Mouse (Mus musculus) ES-Bruce4 (cell line): Measurements from ENCODE around the gene Olfr982. TPM values are rescaled to one million over a fixed set of nuclear protein-coding genes. Genes with fewer than 3 reads are reported as not detected.

Experiments used
- H3K27ac ChIP-seq: 2 replicates; pipeline ENCODE4 v1.5.1; 2012; ENCODE audit warnings: low read length, inconsistent platforms; ENCODE audit not compliant: insufficient read depth
- H3K27me3 ChIP-seq: 2 replicates; pipeline ENCODE4 v1.6.1; 2012; ENCODE audit warnings: mild to moderate bottlenecking, low read length, inconsistent platforms; ENCODE audit not compliant: control insufficient read depth, poor library complexity, insufficient read depth, severe bottlenecking
- H3K36me3 ChIP-seq: 2 replicates; pipeline ENCODE4 v1.6.1; 2012; ENCODE audit warnings: inconsistent platforms, mild to moderate bottlenecking, low read length, moderate library complexity; ENCODE audit not compliant: control insufficient read depth, poor library complexity, insufficient read depth, severe bottlenecking
- H3K4me1 ChIP-seq: one replicate; pipeline ENCODE4 v1.8.1; 2011; ENCODE audit warnings: low read length; ENCODE audit not compliant: control insufficient read depth, insufficient read depth
- H3K4me3 ChIP-seq: 2 replicates; pipeline ENCODE4 v1.5.1; 2011; ENCODE audit warnings: low read depth, mild to moderate bottlenecking, low read length
- H3K9ac ChIP-seq: 2 replicates; pipeline ENCODE4 v1.6.1; 2012; ENCODE audit warnings: low read depth, mild to moderate bottlenecking, inconsistent platforms; ENCODE audit not compliant: poor library complexity, severe bottlenecking
- H3K9me3 ChIP-seq: replicated peaks from 2 replicates; pipeline ENCODE4 v1.6.1; 2012; ENCODE audit warnings: mild to moderate bottlenecking, low read length, inconsistent platforms; ENCODE audit not compliant: control insufficient read depth, poor library complexity, insufficient read depth, severe bottlenecking
- CTCF ChIP-seq: IDR thresholded peaks from one replicate; pipeline ENCODE4 v1.8.1; 2011; ENCODE audit warnings: low read depth, low read length
- EP300 ChIP-seq: IDR thresholded peaks from 2 replicates; pipeline ENCODE4 v1.6.1; 2011; ENCODE audit warnings: low read depth, low read length; ENCODE audit not compliant: insufficient read depth
- POLR2A ChIP-seq: IDR thresholded peaks from one replicate; pipeline ENCODE4 v1.8.1; 2011; ENCODE audit warnings: low read length; ENCODE audit not compliant: insufficient read depth
- polyA plus RNA-seq: library from polyadenylated mRNA; stranded (reverse); fragments of >200 nt; gene quantifications from 2 replicates; pipeline ENCODE4 v1.2.4, GENCODE M21; 2011; ENCODE audit warnings: low read depth; ENCODE audit not compliant: missing spikeins, insufficient read depth, insufficient read length

The Olfr982 gene
- polyA plus RNA-seq: not detected in 2 replicates

DNA sequence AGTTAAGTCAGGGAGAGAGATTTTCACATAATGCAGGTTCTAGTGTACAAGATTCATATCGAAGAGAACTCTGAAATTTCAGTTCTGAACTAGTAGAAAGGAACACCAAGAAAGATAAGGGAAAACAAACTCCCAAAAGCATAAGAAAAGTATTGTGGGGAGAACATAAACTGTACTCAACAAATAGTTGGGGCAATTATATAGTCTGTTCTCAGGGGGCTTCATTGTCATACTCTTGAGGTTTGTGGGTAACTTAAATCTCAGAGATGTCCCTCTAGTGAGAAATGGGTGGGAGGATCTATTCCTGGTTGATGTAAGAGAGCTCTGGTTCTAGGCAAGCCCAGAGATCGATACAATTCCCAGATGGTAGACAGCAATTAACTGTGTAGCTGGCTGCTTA, at the start of gene Olfr982:
Gene Olfr982, plus strand, starts transcription at position 301 of the 400 bp plus-strand sequence.
- Histone ChIP-seq H3K27ac (no peak within 1 kb of the TSS), H3K9me3 (no peaks in the 10 kb centered on the region), H3K9ac (no peak within 1 kb of the TSS), H3K27me3 (no peaks in the 10 kb centered on the region), H3K4me1 (no peaks in the 10 kb centered on the region), H3K36me3 (no peaks in the 10 kb centered on the region), H3K4me3 (no peak within 1 kb of the TSS)
- TF ChIP-seq EP300 (no peak), CTCF (no peak), POLR2A (no peak)

GRCm38 (mm10) chr9:40050138-40050537, 23.5 kb upstream of the Olfr982 start:
- Histone ChIP-seq H3K4me1 (no peaks in the 10 kb centered on the region), H3K27ac (no peak overlapping the region), H3K36me3 (no peaks in the 10 kb centered on the region), H3K4me3 (no peak overlapping the region), H3K9me3 (no peaks in the 10 kb centered on the region), H3K27me3 (no peaks in the 10 kb centered on the region), H3K9ac (no peak overlapping the region)
- TF ChIP-seq CTCF: no peak
- no peak for TF ChIP-seq POLR2A
- no peak for TF ChIP-seq EP300

- no peak for TF ChIP-seq CTCF
- TF ChIP-seq POLR2A: no peak
- TF ChIP-seq EP300: no peak
- no peak within 1 kb of the TSS for H3K4me3 ChIP-seq
- no peaks in the 10 kb centered on the region for H3K36me3 ChIP-seq
- H3K4me1 ChIP-seq: no peaks in the 10 kb centered on the region
- no peaks in the 10 kb centered on the region for H3K9me3 ChIP-seq
- H3K27ac ChIP-seq: no peak within 1 kb of the TSS
- H3K9ac ChIP-seq: no peak within 1 kb of the TSS
- no peaks in the 10 kb centered on the region for H3K27me3 ChIP-seq
These were observed 19.9 kb downstream of the Olfr982 start, which contains the start of gene Olfr983 for GRCm38 (mm10) chr9:40093495-40093894. Gene Olfr983, minus strand, starts transcription at chr9:40093595.

- H3K9me3 ChIP-seq: no peaks in the 10 kb centered on the region
- no peak overlapping the region for H3K4me3 ChIP-seq
- H3K4me1 ChIP-seq: no peaks in the 10 kb centered on the region
- H3K27ac ChIP-seq: no peak overlapping the region
- H3K36me3 ChIP-seq: no peaks in the 10 kb centered on the region
- no peak overlapping the region for H3K9ac ChIP-seq
- TF ChIP-seq EP300 (no peak), CTCF (no peak)
- H3K27me3 ChIP-seq: no peaks in the 10 kb centered on the region
These were observed 21.1 kb downstream of the Olfr982 start for GRCm38 (mm10) chr9:40094769-40095168.

DNA sequence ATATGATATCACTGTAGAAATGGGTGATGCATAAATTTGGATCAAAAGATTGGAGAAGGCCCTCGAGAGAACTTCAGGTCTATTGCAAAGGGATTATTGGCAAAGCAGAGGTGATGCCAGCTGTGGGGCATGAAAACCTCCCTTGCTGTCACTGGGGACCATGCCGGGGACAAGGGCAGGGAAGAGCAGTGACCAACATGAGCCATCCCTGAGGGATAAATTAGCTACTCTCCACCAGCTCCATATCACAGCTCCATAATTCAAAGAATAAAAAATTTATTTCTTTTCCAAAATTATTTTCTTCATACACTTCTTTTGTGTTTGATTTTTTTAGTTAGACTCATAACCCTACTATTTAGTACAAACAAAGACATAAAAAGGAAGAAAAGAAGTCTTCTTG, 40.5 kb downstream of the Olfr982 start, which contains the start of gene Olfr984:
Gene Olfr984, minus strand, starts transcription at position 101 of the 400 bp plus-strand sequence.
- Histone ChIP-seq H3K9me3 (no peaks in the 10 kb centered on the region), H3K27me3 (no peaks in the 10 kb centered on the region), H3K36me3 (no peaks in the 10 kb centered on the region), H3K27ac (no peak within 1 kb of the TSS), H3K4me3 (no peak within 1 kb of the TSS), H3K4me1 (no peaks in the 10 kb centered on the region), H3K9ac (no peak within 1 kb of the TSS)
- no peak for TF ChIP-seq POLR2A
- no peak for TF ChIP-seq CTCF
- no peak for TF ChIP-seq EP300

DNA sequence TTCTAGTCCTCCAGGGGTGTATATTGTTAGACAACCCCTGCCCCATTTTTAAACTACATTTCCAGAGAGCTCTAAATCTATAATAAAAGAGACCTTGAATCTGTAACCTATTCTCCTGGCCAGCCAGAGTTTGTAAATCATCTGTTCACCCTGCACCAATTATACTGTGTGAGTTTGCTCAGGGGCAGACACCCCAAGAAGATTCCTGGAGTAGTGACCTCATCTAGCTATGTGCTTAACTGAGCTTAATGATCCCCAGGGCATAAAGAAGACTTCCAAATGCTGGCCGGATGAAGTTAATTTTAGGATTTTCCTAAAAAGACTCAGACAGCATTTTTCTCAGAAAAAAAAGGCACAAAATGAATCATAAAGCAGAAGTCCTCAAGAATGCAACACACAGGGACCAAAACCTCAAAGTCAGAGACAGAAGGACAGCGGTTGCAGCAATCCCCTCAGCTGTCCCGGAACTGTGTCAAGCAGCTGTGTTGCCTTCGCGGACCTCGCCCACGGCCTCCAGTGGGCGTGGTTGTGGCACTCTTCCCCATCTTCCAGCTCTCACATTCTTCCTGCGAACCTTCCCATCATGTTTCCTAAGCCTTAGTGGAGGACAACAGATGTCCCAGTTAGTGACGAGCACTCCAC, 43.1 kb downstream of the Olfr982 start:
- Histone ChIP-seq H3K4me1 (no peaks in the 10 kb centered on the region), H3K27ac (no peak overlapping the region), H3K9ac (no peak overlapping the region), H3K9me3 (no peaks in the 10 kb centered on the region), H3K27me3 (no peaks in the 10 kb centered on the region), H3K36me3 (no peaks in the 10 kb centered on the region), H3K4me3 (no peak overlapping the region)
- TF ChIP-seq POLR2A (no peak), CTCF (no peak), EP300 (no peak)
